Mouse (Mus musculus) MEL (cell line): ENCODE data around the gene Kcnd1. TPM values are rescaled to one million over a fixed set of nuclear protein-coding genes. Genes with fewer than 3 reads are reported as not detected.

Experiments used
- DNase-seq: peaks from one replicate; pipeline ENCODE4 v3.0.0; 2011; ENCODE audit warnings: low read depth, low spot score
- H3K27ac ChIP-seq: 2 replicates; pipeline ENCODE4 v1.5.1; 2012; ENCODE audit warnings: low read depth, mild to moderate bottlenecking, control low read depth, low read length, moderate library complexity; ENCODE audit not compliant: control insufficient read depth
- H3K27me3 ChIP-seq, 2 experiments: fragments of 150-350 bp in 1 of 2; sonication (generic) in 1 of 2; 2 replicates each; pipeline ENCODE4 v1.6.1; 2012; ENCODE audit warnings: low read length in 2 of 2, mild to moderate bottlenecking in 2 of 2, improper control_type of control experiment in 1 of 2, moderate library complexity in 1 of 2; ENCODE audit not compliant: insufficient read depth in 2 of 2, control insufficient read depth in 1 of 2
- H3K36me3 ChIP-seq, 2 experiments: 2 replicates each; pipeline ENCODE4 v1.6.1; 2012 to 2014; ENCODE audit warnings: low read length in 2 of 2, improper control_type of control experiment in 1 of 2, inconsistent platforms in 1 of 2, mild to moderate bottlenecking in 1 of 2; ENCODE audit not compliant: insufficient read depth in 2 of 2, control insufficient read depth in 1 of 2
- H3K4me1 ChIP-seq, 2 experiments: fragments of 150-350 bp in 1 of 2; sonication (generic) in 1 of 2; 2 replicates each; pipeline ENCODE4 v1.6.1; 2012; ENCODE audit warnings: low read length in 2 of 2, improper control_type of control experiment in 1 of 2, mild to moderate bottlenecking in 1 of 2; ENCODE audit not compliant: insufficient read depth in 2 of 2, control insufficient read depth in 1 of 2
- H3K4me3 ChIP-seq, 2 experiments: fragments of 150-350 bp in 1 of 2; sonication (generic) in 1 of 2; 2 replicates each; pipeline ENCODE4 v1.5.1; 2012; ENCODE audit warnings: low read depth in 2 of 2, low read length in 2 of 2, mild to moderate bottlenecking in 2 of 2, moderate library complexity in 2 of 2, control low read depth in 1 of 2, improper control_type of control experiment in 1 of 2; ENCODE audit not compliant: control insufficient read depth in 1 of 2, insufficient read depth in 1 of 2
- H3K79me2 ChIP-seq: 2 replicates; pipeline ENCODE4 v1.6.1; 2012; ENCODE audit warnings: mild to moderate bottlenecking, low read length, moderate library complexity; ENCODE audit not compliant: control insufficient read depth, poor library complexity, insufficient read depth
- H3K9ac ChIP-seq: 2 replicates; pipeline ENCODE4 v1.6.1; 2012; ENCODE audit warnings: low read depth, mild to moderate bottlenecking, control low read depth, low read length, moderate library complexity; ENCODE audit not compliant: control insufficient read depth, poor library complexity, severe bottlenecking
- H3K9me3 ChIP-seq: fragments of 150-350 bp; sonication (generic); replicated peaks from 2 replicates; pipeline ENCODE4 v1.6.1; 2012; ENCODE audit warnings: mild to moderate bottlenecking, low read length, improper control_type of control experiment, moderate library complexity; ENCODE audit not compliant: insufficient read depth
- BHLHE40 ChIP-seq: IDR thresholded peaks from 2 replicates; pipeline ENCODE4 v1.6.1; 2012; ENCODE audit warnings: low read depth, mild to moderate bottlenecking, inconsistent platforms, low read length, improper control_type of control experiment, borderline replicate concordance
- CHD1 ChIP-seq: IDR thresholded peaks from 2 replicates; pipeline ENCODE4 v1.6.1; 2012; ENCODE audit warnings: low read depth, mild to moderate bottlenecking, inconsistent platforms, low read length, improper control_type of control experiment
- CTCF ChIP-seq, 3 experiments: IDR thresholded peaks in 2 of 3; conservative IDR thresholded peaks in 1 of 3; 2 replicates each; pipeline ENCODE4 v1.5.1; 2011 to 2012; ENCODE audit warnings: low read length in 3 of 3, low read depth in 2 of 3, mild to moderate bottlenecking in 2 of 3, improper control_type of control experiment in 1 of 3, inconsistent platforms in 1 of 3, mixed read lengths in 1 of 3, moderate library complexity in 1 of 3; ENCODE audit not compliant: control insufficient read depth in 1 of 3, insufficient read depth in 1 of 3, poor library complexity in 1 of 3, severe bottlenecking in 1 of 3
- E2F4 ChIP-seq: IDR thresholded peaks from 2 replicates; pipeline ENCODE4 v1.6.1; 2011; ENCODE audit warnings: low read depth, low read length, improper control_type of control experiment, borderline replicate concordance
- ELF1 ChIP-seq: IDR thresholded peaks from 2 replicates; pipeline ENCODE4 v1.6.1; 2014; ENCODE audit warnings: low read depth, mild to moderate bottlenecking, inconsistent platforms, low read length, improper control_type of control experiment, moderate library complexity
- GATA1 ChIP-seq: IDR thresholded peaks from 2 replicates; pipeline ENCODE4 v1.6.1; 2011; ENCODE audit warnings: low read depth, low read length, improper control_type of control experiment
- JUND ChIP-seq: IDR thresholded peaks from 2 replicates; pipeline ENCODE4 v1.6.1; 2011; ENCODE audit warnings: low read depth, mild to moderate bottlenecking, improper control_type of control experiment, low read length
- KAT2A ChIP-seq: conservative IDR thresholded peaks from 2 replicates; pipeline ENCODE4 v1.6.1; 2012; ENCODE audit warnings: low read depth, low read length, improper control_type of control experiment, inconsistent platforms
- MAFK ChIP-seq: IDR thresholded peaks from 2 replicates; pipeline ENCODE4 v1.6.1; 2011; ENCODE audit warnings: low read depth, mild to moderate bottlenecking, low read length, improper control_type of control experiment, borderline replicate concordance
- MAX ChIP-seq: IDR thresholded peaks from 2 replicates; pipeline ENCODE4 v1.6.1; 2011; ENCODE audit warnings: low read length, improper control_type of control experiment
- MEF2A ChIP-seq: IDR thresholded peaks from 2 replicates; pipeline ENCODE4 v1.6.1; 2014; ENCODE audit warnings: low read depth, mild to moderate bottlenecking, inconsistent platforms, low read length, improper control_type of control experiment; ENCODE audit not compliant: poor library complexity, insufficient replicate concordance, severe bottlenecking; ENCODE audit errors: extremely low read depth
- MXI1 ChIP-seq: IDR thresholded peaks from 2 replicates; pipeline ENCODE4 v1.6.1; 2011; ENCODE audit warnings: mild to moderate bottlenecking, low read depth, low read length, improper control_type of control experiment
- MYB ChIP-seq: IDR thresholded peaks from 2 replicates; pipeline ENCODE4 v1.6.1; 2011; ENCODE audit warnings: mild to moderate bottlenecking, low read depth, low read length, improper control_type of control experiment
- MYC ChIP-seq: IDR thresholded peaks from 2 replicates; pipeline ENCODE4 v1.6.1; 2011; ENCODE audit warnings: low read depth, mild to moderate bottlenecking, low read length, improper control_type of control experiment, moderate library complexity
- NRF1 ChIP-seq: IDR thresholded peaks from 2 replicates; pipeline ENCODE4 v1.6.1; 2014; ENCODE audit warnings: low read depth, mild to moderate bottlenecking, inconsistent platforms, low read length, improper control_type of control experiment, moderate library complexity; ENCODE audit not compliant: poor library complexity, insufficient read depth, severe bottlenecking
- POLR2A ChIP-seq, 2 experiments: IDR thresholded peaks; 2 replicates each; pipeline ENCODE4 v1.6.1; 2011 to 2012; ENCODE audit warnings: low read length in 2 of 2, mild to moderate bottlenecking in 2 of 2, control low read depth in 1 of 2, improper control_type of control experiment in 1 of 2, low read depth in 1 of 2, moderate library complexity in 1 of 2; ENCODE audit not compliant: control insufficient read depth in 1 of 2, insufficient read depth in 1 of 2, poor library complexity in 1 of 2
- POLR2AphosphoS5 ChIP-seq: IDR thresholded peaks from 2 replicates; pipeline ENCODE4 v1.6.1; 2012; ENCODE audit warnings: low read depth, borderline replicate concordance, mild to moderate bottlenecking, inconsistent platforms, low read length, moderate library complexity, mixed read lengths
- RAD21 ChIP-seq: IDR thresholded peaks from 2 replicates; pipeline ENCODE4 v1.6.1; 2011; ENCODE audit warnings: mild to moderate bottlenecking, low read depth, low read length, improper control_type of control experiment
- SIN3A ChIP-seq: IDR thresholded peaks from 2 replicates; pipeline ENCODE4 v1.6.1; 2012; ENCODE audit warnings: low read length, improper control_type of control experiment, inconsistent platforms
- SMC3 ChIP-seq: IDR thresholded peaks from 2 replicates; pipeline ENCODE4 v1.6.1; 2011; ENCODE audit warnings: low read depth, low read length, improper control_type of control experiment
- TCF12 ChIP-seq: IDR thresholded peaks from 2 replicates; pipeline ENCODE4 v1.6.1; 2014; ENCODE audit warnings: low read depth, mild to moderate bottlenecking, inconsistent platforms, low read length, improper control_type of control experiment, moderate library complexity
- ZC3H11A ChIP-seq: IDR thresholded peaks from 2 replicates; pipeline ENCODE4 v1.6.1; 2012; ENCODE audit warnings: low read depth, mild to moderate bottlenecking, inconsistent platforms, low read length, improper control_type of control experiment
- polyA plus RNA-seq, 2 experiments: library from polyadenylated mRNA; stranded (reverse) in 1 of 2; unstranded in 1 of 2; fragments of >175 nt in 1 of 2; fragments of >200 nt in 1 of 2; gene quantifications; 2 replicates each; pipeline versions ENCODE4 v1.2.1 to v1.2.4; 2012; ENCODE audit warnings: low replicate concordance in 2 of 2, low read depth in 1 of 2; ENCODE audit not compliant: insufficient read length in 2 of 2, insufficient read depth in 1 of 2, missing spikeins in 1 of 2
- total RNA-seq: library from RNA; depleted of rRNA; stranded (reverse); fragments of 300-350 nt; gene quantifications from 2 replicates; pipeline ENCODE4 v1.2.3, GENCODE M21; 2012

Gene Kcnd1
- total and polyA plus RNA-seq, 3 experiments = 0.31 to 1.4 TPM; not detected in 1

- H3K79me2 ChIP-seq = no peaks in the 10 kb centered on the region; the same call in 1 of the 2 replicates
- TF ChIP-seq MYB (no peak), POLR2A (IDR thresholded peaks at IDR 0.05; ENCODE audit: control insufficient read depth in 1 of 2, insufficient read depth in 1 of 2, low read depth in 1 of 2, low read length in 2 of 2, poor library complexity in 1 of 2) (peak in 1 of 2 experiments; percentile 4; a peak in 1 of 4 replicates)
- TF ChIP-seq, all 39 proteins: peak for 1
- peak overlapping the region; percentile 63 to 80 for H3K4me3 ChIP-seq
- peak; percentile 61 for DNase-seq
- no peaks in the 10 kb centered on the region for H3K9me3 ChIP-seq
- H3K4me1 ChIP-seq = peaks cover 5 to 11% of the 10 kb centered on the region in 2 experiments
- H3K9ac ChIP-seq = peak overlapping the region; percentile 70
- H3K27ac ChIP-seq = no peak overlapping the region
- H3K27me3 ChIP-seq = no peaks in the 10 kb centered on the region
- H3K36me3 ChIP-seq = peaks cover 2 to 8% of the 10 kb centered on the region in 2 experiments; a peak in 3 of 4 replicates
Observed at GRCm38 (mm10) chrX:7878495-7878894, 56.4 kb downstream of the Kcnd1 start.

DNA sequence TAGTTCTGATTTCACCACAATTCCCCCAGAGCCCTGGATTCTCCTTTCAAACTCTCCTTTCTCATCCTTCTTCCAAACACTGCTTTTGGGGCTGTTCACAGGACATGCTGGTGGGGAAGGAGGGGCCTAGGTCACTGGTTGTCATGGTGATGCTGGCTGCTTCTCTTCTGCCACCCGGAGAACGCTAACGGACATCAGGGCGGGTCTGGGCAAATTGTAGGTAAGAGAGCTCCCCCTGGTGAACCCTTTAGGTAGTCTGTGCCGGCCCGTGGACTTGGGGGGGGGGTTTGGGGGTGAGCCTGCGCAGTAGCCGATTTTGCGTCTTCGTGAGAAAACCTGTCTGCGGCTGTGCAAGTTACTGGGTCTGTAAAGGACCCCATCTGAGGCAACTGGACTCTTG lies 57.7 kb downstream of the Kcnd1 start:
- Histone ChIP-seq H3K4me1 (peaks cover 5 to 13% of the 10 kb centered on the region in 2 experiments), H3K36me3 (peaks cover 2 to 8% of the 10 kb centered on the region in 2 experiments; a peak in 2 of 4 replicates), H3K27ac (no peak overlapping the region), H3K9ac (no peak overlapping the region), H3K9me3 (no peaks in the 10 kb centered on the region), H3K79me2 (peaks cover 3% of the 10 kb centered on the region), H3K4me3 (no peak overlapping the region), H3K27me3 (no peaks in the 10 kb centered on the region)
- TF ChIP-seq SMC3 = peak; percentile 73
- TF ChIP-seq ELF1 = peak; percentile 12; the same call in 1 of the 2 replicates
- peak in 2 of 3 experiments; percentile 72 to 74; a peak in 5 of 6 replicates for TF ChIP-seq CTCF (IDR thresholded peaks at IDR 0.05 in 2 of 3, conservative IDR thresholded peaks at IDR 0.05 in 1 of 3; ENCODE audit: control insufficient read depth in 1 of 3, insufficient read depth in 1 of 3, low read depth in 2 of 3, low read length in 3 of 3, poor library complexity in 1 of 3, severe bottlenecking in 1 of 3)
- peak; percentile 33; the same call in 1 of the 2 replicates for TF ChIP-seq ZC3H11A
- TF ChIP-seq NRF1 = peak; percentile 28; the same call in 1 of the 2 replicates
- peak; percentile 50; the same call in 1 of the 2 replicates for TF ChIP-seq MYB
- TF ChIP-seq GATA1 = no peak
- no peak for TF ChIP-seq MEF2A
- peak; percentile 62 for TF ChIP-seq RAD21
- TF ChIP-seq SIN3A = peak; percentile 75
- DNase-seq = peak; percentile 84

DNA sequence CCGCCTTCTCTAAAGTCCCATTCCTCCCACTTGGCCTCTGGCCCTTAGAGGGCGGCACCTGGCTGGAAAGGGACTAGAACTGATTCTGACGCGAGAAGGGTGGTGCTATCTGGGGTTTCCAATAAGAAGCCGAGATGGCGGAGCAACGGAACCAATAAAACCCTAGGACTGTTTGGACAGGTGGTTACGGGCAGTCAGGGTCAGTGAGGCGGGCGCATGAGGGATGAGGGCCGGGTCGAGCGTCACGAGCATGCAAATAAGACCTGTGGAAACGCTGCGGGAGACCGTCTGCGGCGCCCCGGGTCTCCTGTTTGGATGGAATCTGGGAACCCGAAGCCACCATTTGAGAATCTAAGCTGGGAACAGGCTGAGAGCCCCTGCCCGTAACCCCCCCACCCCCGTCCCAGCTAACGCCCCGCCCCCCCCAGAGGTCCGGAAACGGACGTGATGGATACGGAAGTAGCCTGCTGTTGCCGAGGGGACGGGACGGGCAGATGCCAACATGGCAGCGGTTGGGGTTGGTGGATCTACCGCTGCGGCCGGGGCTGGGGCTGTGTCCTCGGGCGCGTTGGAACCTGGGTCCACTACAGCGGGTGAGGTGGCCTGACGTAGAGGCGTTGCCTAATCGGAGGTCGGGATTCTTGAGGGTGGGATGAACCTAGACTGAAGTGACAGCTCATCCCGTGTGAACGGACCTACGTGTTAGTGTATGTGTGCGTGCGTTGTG lies 61.9 kb downstream of the Kcnd1 start, which contains the start of gene Slc35a2:
Slc35a2 (plus strand) TSS at position 188 of the 727 bp plus-strand sequence.
- peak; percentile 93 for DNase-seq
- no peak for TF ChIP-seq ZC3H11A
- TF ChIP-seq JUND = no peak
- peak; percentile 63 to 78; a peak in 3 of 4 replicates for TF ChIP-seq POLR2A (IDR thresholded peaks at IDR 0.05; ENCODE audit: control insufficient read depth in 1 of 2, insufficient read depth in 1 of 2, low read depth in 1 of 2, low read length in 2 of 2, poor library complexity in 1 of 2)
- TF ChIP-seq CTCF (IDR thresholded peaks at IDR 0.05 in 2 of 3, conservative IDR thresholded peaks at IDR 0.05 in 1 of 3; ENCODE audit: control insufficient read depth in 1 of 3, insufficient read depth in 1 of 3, low read depth in 2 of 3, low read length in 3 of 3, poor library complexity in 1 of 3, severe bottlenecking in 1 of 3) = peak in 1 of 3 experiments; percentile 14; a peak in 1 of 6 replicates
- peak; percentile 94 for TF ChIP-seq MXI1
- TF ChIP-seq CHD1 = no peak
- TF ChIP-seq POLR2AphosphoS5 = no peak
- no peak; the same call in 1 of the 2 replicates for TF ChIP-seq TCF12
- TF ChIP-seq KAT2A = no peak
- no peak for TF ChIP-seq GATA1
- TF ChIP-seq BHLHE40 = no peak
- no peak for TF ChIP-seq MAFK
- no peak for TF ChIP-seq MYB
- TF ChIP-seq MAX = no peak
- TF ChIP-seq E2F4 = no peak
- TF ChIP-seq MYC = no peak

More for the DNA sequence above, 61.9 kb downstream of the Kcnd1 start, which contains the start of gene Slc35a2:
- Histone ChIP-seq H3K9me3 (no peaks in the 10 kb centered on the region), H3K4me1 (peaks cover 5 to 11% of the 10 kb centered on the region in 2 experiments), H3K36me3 (peaks cover 3 to 8% of the 10 kb centered on the region in 2 experiments; a peak in 3 of 4 replicates), H3K9ac (peak within 1 kb of the TSS; percentile 80), H3K27ac (peak within 1 kb of the TSS; percentile 78), H3K4me3 (peak within 1 kb of the TSS; percentile 89 to 94), H3K27me3 (no peaks in the 10 kb centered on the region), H3K79me2 (peaks cover 8% of the 10 kb centered on the region)
